Comparison of ENCODE assay signal across 14 mouse cellular contexts in genomic region chr8:88262831-88263635, GRCm38 (mm10). TPM values are rescaled to one million over a fixed set of nuclear protein-coding genes. Genes with fewer than 3 reads are reported as not detected.
DNase-seq lines count a peak whose midpoint lies in the region; ATAC-seq and TF ChIP-seq lines count a peak whose summit lies in the region.
"Had no signal": no experiment of that assay in that cellular context is flagged by ENCODE, and none has a peak within 500 bp of the region (broad histone marks: within the 10 kb centered on the region; RNA-seq: fewer than 3 reads in every experiment).

No protein-coding gene starts in this region.

- H3K9ac ChIP-seq in heart, embryonic 13.5 days, result no peak overlapping the region
- no peak overlapping the region for H3K9ac ChIP-seq in lung, postnatal 0 days (replicated peaks; ENCODE audit: low read depth)
- H3K9ac ChIP-seq in midbrain, embryonic 16.5 days (ENCODE audit: low read depth, low read length), result no peak overlapping the region
- H3K9ac ChIP-seq: midbrain, embryonic 12.5 days had no signal

- WGBS in heart, embryonic 13.5 days, result 51% methylated on average over 14 of the region's 14 CpGs
- WGBS in lung, postnatal 0 days, result 12% methylated on average over 14 of the region's 14 CpGs
- 49% methylated on average over 14 of the region's 14 CpGs for WGBS in midbrain, embryonic 16.5 days

- H3K9me3 ChIP-seq in heart, embryonic 13.5 days, result no peaks in the 10 kb centered on the region
- no peaks in the 10 kb centered on the region for H3K9me3 ChIP-seq in lung, postnatal 0 days (ENCODE audit: low read length)
- no peaks in the 10 kb centered on the region for H3K9me3 ChIP-seq in midbrain, embryonic 16.5 days (replicated peaks; ENCODE audit: control insufficient read depth, low read length, poor library complexity, severe bottlenecking)
- H3K9me3 ChIP-seq: midbrain, embryonic 12.5 days had no signal

- H3K36me3 ChIP-seq in heart, embryonic 13.5 days, result peaks cover 8% of the 10 kb centered on the region
- H3K36me3 ChIP-seq in lung, postnatal 0 days (ENCODE audit: insufficient read depth, low read length), result no peaks in the 10 kb centered on the region
- no peaks in the 10 kb centered on the region for H3K36me3 ChIP-seq in midbrain, embryonic 16.5 days (ENCODE audit: control insufficient read depth, insufficient read depth, low read length)

- peaks cover 2% of the 10 kb centered on the region; the same call in 1 of the 2 replicates for H3K27me3 ChIP-seq in heart, embryonic 13.5 days (replicated peaks)
- no peaks in the 10 kb centered on the region for H3K27me3 ChIP-seq in lung, postnatal 0 days (replicated peaks; ENCODE audit: insufficient read depth, low read length)
- H3K27me3 ChIP-seq in midbrain, embryonic 16.5 days (ENCODE audit: control insufficient read depth, insufficient read depth, low read depth, low read length), result no peaks in the 10 kb centered on the region
- H3K27me3 ChIP-seq: midbrain, embryonic 12.5 days had no signal

- ATAC-seq in heart, embryonic 13.5 days (ENCODE audit: extremely low read depth, insufficient number of reproducible peaks, low FRiP score, low TSS enrichment), result no peak
- no peak for ATAC-seq in lung, postnatal 0 days
- no peak for ATAC-seq in midbrain, embryonic 16.5 days
- ATAC-seq: forebrain, embryonic 16.5 days had no signal

- H3K4me1 ChIP-seq in heart, embryonic 13.5 days, result peaks cover 31% of the 10 kb centered on the region
- peaks cover 7% of the 10 kb centered on the region; the same call in 1 of the 2 replicates for H3K4me1 ChIP-seq in lung, postnatal 0 days (ENCODE audit: insufficient read depth, low read depth, low read length)
- no peaks in the 10 kb centered on the region for H3K4me1 ChIP-seq in midbrain, embryonic 16.5 days (ENCODE audit: control insufficient read depth, insufficient read depth, low read length)

- 0 out of 2 replicates have a peak overlapping the region, but pooled peaks have one; percentile 16 for H3K4me2 ChIP-seq in heart, embryonic 13.5 days
- H3K4me2 ChIP-seq in lung, postnatal 0 days (replicated peaks; ENCODE audit: low read depth, low read length), result no peak overlapping the region
- no peak overlapping the region for H3K4me2 ChIP-seq in midbrain, embryonic 16.5 days (ENCODE audit: low read length)
- H3K4me2 ChIP-seq: midbrain, embryonic 12.5 days had no signal

- no peak for TF ChIP-seq EP300 in lung, postnatal 0 days (IDR thresholded peaks at IDR 0.05)

- TF ChIP-seq CTCF in lung, postnatal 0 days (IDR thresholded peaks at IDR 0.05), result peak; percentile 38; the same call in 1 of the 2 replicates

- DNase-seq in heart, adult 18-20 months, result no peak
- peak; percentile 74 for DNase-seq in lung, postnatal 0 days (ENCODE audit: low spot score)
- DNase-seq in lung, postnatal 36 days, result no peak
- DNase-seq in kidney, postnatal 14 days, result peak; percentile 32
- no peak for DNase-seq in left cerebral cortex, adult 8-10 months (ENCODE audit: low spot score in 2 of 2)
- no peak for DNase-seq in gastrocnemius, postnatal 25 days
- DNase-seq: cerebellum, adult 9-11 months; gastrocnemius, postnatal 10 days; left cerebral cortex, postnatal 4 days; lung, adult 18-20 months had no signal

- no peak overlapping the region for H3K4me3 ChIP-seq in heart, embryonic 13.5 days
- no peak overlapping the region for H3K4me3 ChIP-seq in lung, postnatal 0 days (ENCODE audit: low read depth, low read length)
- H3K4me3 ChIP-seq in midbrain, embryonic 16.5 days (ENCODE audit: low read depth, low read length), result no peak overlapping the region
- H3K4me3 ChIP-seq: midbrain, embryonic 12.5 days had no signal

- no peak overlapping the region for H3K27ac ChIP-seq in heart, embryonic 13.5 days (replicated peaks)
- H3K27ac ChIP-seq in lung, postnatal 0 days (ENCODE audit: low read length), result peak overlapping the region; percentile 58
- no peak overlapping the region for H3K27ac ChIP-seq in midbrain, embryonic 16.5 days (ENCODE audit: low read length)
- H3K27ac ChIP-seq: midbrain, embryonic 12.5 days had no signal

RNA-seq across cellular contexts. Expression of gene Adcy7, which starts 9.2 kb away (rescaled TPM):
- polyA plus RNA-seq in heart, embryonic 13.5 days (2015; fragmentation: Nextera tagmentation; extraction: Ambion mirVana), result 3.2 and 3.8 TPM in 2 replicates
- total RNA-seq in heart, adult 18-20 months (2021), result 1 to 10 TPM; 4.6 to 6.4 TPM
- 16.5 and 17.6 TPM in 2 replicates for polyA plus RNA-seq in lung, postnatal 0 days (2015; fragmentation: Nextera tagmentation; extraction: Ambion mirVana)
- polyA plus RNA-seq in midbrain, embryonic 16.5 days (2015; fragmentation: Nextera tagmentation; extraction: Ambion mirVana), result 4.2 and 6.6 TPM in 2 replicates
- 1 to 10 TPM; 5.7 to 6.9 (median 6.4) TPM for total RNA-seq in left cerebral cortex, adult 8-10 months (2022)
- 1 to 10 TPM; 6.7 to 7.9 TPM for total RNA-seq in gastrocnemius, postnatal 25 days (2021)

Comparison
In these comparisons a context has a peak if more than half of its experiments do, and no peak if none do; other contexts are left out.
1. DNase-seq: peak in lung, postnatal 0 days (single experiment) and kidney, postnatal 14 days (single experiment); none in heart, adult 18-20 months (0 of 2), lung, postnatal 36 days (single experiment), left cerebral cortex, adult 8-10 months (0 of 2) and gastrocnemius, postnatal 25 days (single experiment).